Mouse (Mus musculus): ENCODE results near the gene Pef1.

The Pef1 gene

DNA sequence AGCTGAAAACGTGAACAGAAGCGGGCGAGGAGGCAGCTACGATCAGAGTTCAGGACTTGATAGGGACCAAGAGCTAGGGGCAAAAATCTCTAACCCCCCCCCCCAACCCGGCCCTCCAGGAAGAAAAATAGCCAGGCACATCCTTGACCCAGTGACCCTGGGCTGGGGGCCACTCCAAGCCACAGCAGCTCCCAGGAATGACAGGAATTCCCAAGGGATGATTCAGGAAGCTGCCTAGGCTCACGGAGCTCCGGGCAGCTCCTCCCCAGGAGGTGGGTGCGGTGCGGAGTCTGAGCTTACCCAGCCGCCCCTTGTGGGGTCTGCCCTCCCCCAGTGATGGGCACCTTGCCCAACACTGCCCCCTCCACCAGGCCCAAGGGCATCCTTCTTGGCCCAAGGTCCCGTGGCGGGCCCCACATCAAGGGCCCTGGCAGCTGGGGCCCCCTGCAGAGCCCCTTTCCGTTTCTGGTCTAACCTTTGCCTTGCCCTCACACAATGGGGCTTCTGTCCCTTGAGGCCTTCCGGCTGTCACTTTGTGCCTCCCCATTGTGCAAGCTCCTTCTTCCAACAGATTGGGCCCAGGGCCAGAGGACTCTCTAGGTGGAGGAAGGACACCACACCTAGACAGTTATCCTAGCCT is 72.8 kb downstream of the Pef1 start, which contains the start of gene Tinagl1:
TSS of gene Tinagl1 (minus strand) at position 51 of the 640 bp plus-strand sequence.
- peak; percentile 30 to 71 for DNase-seq (ENCODE audit: low spot score in 2 of 2)

DNA sequence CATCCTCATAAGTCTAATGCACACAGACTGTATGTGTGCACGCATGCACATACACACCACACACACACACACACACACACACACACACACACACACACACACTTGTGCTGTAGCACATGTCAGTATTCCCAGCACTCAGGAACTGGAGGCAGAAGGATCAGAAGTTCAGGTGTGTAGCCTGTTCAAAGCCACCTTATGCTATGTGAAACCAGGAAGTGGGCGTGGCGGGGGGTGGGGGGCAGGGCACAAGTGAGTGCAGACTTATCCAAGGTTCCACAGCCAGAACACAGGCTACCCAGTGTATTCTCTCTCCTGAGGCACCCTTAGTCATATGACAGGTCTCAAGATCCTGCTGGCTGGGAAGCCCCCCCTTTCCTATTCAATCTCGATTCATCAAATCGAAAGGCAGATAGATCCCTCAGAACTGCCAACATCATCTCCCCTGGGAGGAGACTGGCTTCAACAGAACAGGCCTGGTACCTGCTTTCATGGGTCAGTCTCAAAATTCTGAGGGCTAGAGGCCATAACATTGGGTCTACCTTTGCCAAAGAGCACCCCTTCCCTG is 73.9 kb downstream of the Pef1 start:
- DNase-seq (ENCODE audit: low spot score in 2 of 2): no peak

DNA sequence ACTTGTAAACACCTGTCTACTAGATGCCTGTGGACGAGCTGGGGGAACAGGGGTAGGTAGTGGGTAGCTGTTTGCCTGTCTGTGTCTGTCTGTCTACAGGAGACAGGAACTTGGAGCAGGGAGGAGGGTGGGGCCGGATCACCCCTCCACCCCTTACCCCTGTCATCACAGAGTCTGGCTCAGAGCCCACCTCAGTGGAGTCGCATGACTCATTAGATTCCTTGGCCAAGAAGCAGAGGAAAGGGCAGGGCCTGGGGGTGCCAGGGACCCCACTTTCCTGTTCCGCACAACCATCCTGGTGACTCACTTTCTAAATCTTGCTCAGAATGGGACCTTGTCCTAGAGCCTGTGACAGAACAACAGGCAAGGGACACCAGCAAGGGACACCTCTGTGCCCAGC is 74.7 kb downstream of the Pef1 start:
- DNase-seq (ENCODE audit: low spot score in 2 of 2): no peak

DNA sequence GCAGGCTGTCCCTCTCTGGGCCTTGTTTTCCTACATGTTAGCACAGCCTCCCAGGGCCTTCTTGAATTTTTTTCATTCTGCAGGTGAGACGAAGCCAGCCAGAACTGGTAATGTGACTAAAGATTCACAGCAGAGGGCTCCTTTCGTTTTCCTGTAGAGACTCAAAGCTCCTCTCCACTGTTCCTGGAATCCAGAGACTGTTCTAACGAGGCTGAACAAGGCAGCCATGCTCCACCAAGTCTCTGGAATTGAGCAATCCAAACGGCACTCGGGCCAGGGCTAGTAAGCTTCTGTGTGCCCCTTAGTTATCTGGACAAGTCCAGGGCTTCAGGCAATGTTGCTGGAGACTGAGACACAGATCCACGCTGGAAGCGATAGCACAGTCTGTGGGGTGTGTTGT is 75.2 kb downstream of the Pef1 start:
- no peak for DNase-seq (ENCODE audit: low spot score in 2 of 2)

Measured in spleen, postnatal 4 days (tissue).